Mouse (Mus musculus) adrenal gland, adult 8-10 months (tissue): Measurements from ENCODE around the gene Elmo3. TPM values are rescaled to one million over a fixed set of nuclear protein-coding genes. Genes with fewer than 3 reads are reported as not detected.
A peak's percentile ranks its signal among the peaks of the same experiment; 100 is the strongest.

Experiments used
- DNase-seq: peaks from one replicate; pipeline ENCODE4 v3.0.0; 2022
- total RNA-seq, 4 experiments: library from RNA; stranded (reverse); gene quantifications; 2 replicates each; pipeline ENCODE4 v1.2.4; 2022

The Elmo3 gene
- total RNA-seq, 4 experiments from 2014 or later: 7.0 to 14.0 (median 9.3) TPM

DNA sequence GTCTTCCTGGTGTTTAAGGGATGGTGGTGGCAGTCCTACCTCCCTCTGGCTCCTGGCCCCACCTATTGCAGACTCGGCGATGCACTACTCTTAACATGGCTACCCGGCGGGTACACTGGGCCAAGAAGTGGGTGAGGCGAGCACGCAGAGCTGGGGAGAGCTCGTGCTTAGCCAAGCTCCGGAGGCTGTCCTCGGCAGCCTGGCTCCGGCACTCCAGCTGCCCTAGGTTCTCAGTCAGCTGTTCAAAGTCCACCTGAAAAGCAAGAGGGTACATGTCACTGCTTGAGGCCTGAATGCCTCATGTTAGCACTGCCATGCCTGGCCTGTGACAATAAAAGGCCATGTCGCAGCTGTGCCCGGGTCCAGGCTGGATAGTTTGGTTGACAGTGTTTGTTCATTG lies 24.9 kb downstream of the Elmo3 start:
- no peak for DNase-seq

- DNase-seq: no peak
Observed at GRCm38 (mm10) chr8:105331469-105331868, 26.1 kb downstream of the Elmo3 start.

DNA sequence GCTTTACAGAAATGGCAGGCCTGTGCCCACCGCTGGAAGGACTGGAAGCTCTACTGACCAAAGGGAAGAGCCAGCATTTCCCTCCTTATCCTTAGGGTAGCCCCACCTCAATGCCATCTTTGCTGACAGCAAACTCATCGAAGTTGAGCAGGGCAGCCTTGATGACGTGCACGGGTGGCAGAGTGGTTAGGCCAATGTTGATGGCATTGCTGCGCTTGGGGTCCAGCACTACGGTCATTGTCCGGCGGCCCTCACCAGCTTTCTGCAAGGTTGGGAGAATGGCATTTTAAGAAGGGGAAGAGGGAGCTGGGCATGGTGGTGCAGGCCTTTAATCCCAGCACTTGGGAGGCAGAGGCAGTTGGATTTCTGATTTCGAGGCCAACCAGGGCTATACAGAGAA lies 26.5 kb downstream of the Elmo3 start:
- no peak for DNase-seq

GRCm38 (mm10) chr8:105332523-105332922 lies 27.1 kb downstream of the Elmo3 start:
- DNase-seq: no peak

GRCm38 (mm10) chr8:105336373-105337130 lies 31.2 kb downstream of the Elmo3 start:
- DNase-seq: no peak

GRCm38 (mm10) chr8:105338992-105339391 lies 33.6 kb downstream of the Elmo3 start:
- DNase-seq: no peak

- no peak for DNase-seq
Observed at GRCm38 (mm10) chr8:105339886-105340635, 34.7 kb downstream of the Elmo3 start.

DNA sequence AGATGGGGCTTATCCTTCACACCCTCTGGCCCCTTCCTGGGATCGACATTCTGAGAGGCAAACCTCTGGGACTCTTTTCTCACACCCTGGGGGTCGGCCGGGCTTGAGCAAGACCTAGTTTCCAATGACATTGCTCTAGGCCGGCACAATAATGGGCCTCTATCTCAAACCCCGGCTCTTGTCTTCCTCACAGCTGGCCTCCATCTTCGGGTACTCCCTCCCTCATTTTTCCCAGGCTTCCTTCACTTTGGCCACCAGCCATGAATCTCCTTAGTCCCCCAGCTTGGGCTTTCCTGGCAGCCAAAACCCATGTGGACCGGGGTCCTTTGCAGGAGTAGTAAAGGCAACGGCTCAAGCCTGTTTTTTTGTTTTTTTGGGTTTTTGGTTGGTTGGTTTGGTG lies 36.0 kb downstream of the Elmo3 start:
- DNase-seq: no peak

- DNase-seq: no peak
Observed at GRCm38 (mm10) chr8:105342768-105343167, 37.4 kb downstream of the Elmo3 start.

DNA sequence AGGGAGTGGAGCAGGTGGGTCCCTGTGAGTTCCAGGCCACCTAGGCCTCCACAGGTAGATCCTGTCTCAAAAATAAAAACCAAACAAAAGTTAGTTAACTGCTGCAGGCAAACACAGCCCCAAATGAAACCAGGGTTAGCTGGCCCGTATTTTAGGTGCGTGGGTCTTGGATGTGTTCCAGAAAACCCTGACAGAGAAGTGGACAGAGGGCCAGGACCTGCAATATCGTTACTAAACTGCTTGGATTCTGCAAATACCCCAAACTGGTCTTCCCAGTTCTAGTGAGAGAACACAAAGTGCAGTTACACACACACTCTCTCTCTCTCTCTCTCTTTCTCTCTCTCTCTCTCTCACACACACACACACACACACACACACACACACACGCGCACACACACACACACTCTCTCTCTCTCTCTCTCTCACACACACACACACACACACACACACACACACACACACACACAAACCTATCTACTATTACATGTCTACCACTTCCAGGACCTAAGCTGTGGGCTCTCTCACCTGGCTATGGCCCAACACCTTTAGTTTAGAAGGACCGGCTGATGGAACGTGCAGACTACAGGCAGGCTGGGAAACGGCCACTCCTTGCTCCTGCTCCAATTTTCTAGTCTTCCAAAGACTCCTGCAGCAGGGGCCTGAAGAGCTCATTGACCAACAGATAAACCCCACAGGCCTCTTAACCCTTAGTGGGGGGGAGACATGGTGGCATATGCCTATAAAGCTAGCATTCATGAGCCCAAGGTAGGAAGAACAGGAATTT lies 38.6 kb downstream of the Elmo3 start:
- no peak for DNase-seq

- DNase-seq: peak; percentile 46
Observed at GRCm38 (mm10) chr8:105345061-105345975, 39.9 kb downstream of the Elmo3 start.

- peak; percentile 48 for DNase-seq
Observed at GRCm38 (mm10) chr8:105346611-105347427, 41.4 kb downstream of the Elmo3 start.

DNA sequence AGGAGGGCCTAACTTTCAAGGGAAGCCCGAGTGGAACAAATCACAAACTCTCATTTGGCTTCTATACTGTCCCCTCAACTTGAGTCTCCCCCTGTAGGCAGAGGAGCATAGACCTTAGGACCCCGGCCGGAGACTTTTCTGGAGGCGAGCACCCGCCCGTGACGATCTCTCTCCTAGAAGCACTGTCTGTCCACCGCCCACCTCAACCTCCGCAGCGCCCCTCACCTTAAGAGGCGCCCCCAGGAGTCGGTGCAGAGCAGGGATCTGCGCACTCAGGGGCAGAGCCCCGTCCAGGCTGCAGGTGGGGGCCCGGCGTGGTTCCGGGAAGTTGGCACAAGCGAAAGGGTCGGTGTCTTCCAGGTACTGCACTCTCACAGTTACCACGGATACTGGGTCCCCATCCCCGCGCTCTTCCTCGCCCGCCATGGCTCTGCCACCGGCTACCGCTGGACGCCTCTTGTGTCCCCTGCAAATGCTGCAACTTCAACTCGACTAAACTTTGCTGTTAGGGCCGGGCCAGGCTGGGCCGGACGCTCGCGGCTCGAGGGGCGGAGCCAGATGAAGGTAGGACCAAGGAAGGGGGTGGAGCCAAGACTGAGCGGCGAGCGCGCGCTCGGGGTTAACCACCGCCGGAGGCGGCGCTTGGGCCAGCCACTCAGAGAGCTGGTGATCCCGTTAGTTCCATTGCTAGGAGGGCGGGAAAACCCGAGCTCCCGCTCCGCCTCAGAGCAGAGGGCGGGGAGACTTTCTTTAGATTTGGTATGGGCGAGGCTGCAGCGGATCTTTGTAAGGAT lies 42.2 kb downstream of the Elmo3 start, which contains the start of gene Fhod1:
Gene Fhod1 (minus strand): TSS at position 526 of the 794 bp plus-strand sequence.
- peak; percentile 94 for DNase-seq

DNA sequence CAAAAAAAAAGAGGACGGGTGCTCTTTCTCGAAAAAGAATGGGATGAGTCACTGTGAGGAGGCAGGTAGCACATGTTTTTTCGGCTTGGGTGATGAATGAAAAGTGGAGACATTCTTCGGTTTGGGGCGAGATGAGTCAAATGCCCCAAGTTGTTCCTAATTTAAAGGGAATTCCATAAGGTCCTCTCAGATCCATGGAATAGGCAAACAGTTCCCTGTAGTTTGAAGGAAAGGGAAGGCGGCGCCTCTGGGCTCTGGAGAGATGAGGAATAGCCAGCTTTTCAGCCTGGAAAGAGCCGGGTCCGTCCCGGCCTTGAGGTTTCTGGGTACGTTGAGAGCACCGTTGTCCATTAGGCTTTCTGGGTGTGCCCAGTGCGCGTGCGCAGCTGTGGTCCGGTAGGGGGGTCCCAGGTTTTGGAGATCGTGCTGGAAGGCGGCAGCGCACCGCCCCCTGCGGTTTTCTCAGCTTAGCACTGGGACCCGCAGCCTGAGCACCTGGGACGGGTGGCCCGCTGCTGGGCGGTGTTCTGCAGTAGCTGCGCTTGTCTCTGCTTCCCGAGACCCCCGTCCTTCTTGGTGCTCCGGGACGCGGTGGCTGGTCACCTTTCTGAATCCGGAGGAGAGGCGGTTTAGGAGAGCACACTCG lies 43.2 kb downstream of the Elmo3 start, which contains the start of gene Slc9a5:
Gene Slc9a5 (plus strand): TSS at position 394 of the 646 bp plus-strand sequence.
- peak; percentile 56 for DNase-seq

DNA sequence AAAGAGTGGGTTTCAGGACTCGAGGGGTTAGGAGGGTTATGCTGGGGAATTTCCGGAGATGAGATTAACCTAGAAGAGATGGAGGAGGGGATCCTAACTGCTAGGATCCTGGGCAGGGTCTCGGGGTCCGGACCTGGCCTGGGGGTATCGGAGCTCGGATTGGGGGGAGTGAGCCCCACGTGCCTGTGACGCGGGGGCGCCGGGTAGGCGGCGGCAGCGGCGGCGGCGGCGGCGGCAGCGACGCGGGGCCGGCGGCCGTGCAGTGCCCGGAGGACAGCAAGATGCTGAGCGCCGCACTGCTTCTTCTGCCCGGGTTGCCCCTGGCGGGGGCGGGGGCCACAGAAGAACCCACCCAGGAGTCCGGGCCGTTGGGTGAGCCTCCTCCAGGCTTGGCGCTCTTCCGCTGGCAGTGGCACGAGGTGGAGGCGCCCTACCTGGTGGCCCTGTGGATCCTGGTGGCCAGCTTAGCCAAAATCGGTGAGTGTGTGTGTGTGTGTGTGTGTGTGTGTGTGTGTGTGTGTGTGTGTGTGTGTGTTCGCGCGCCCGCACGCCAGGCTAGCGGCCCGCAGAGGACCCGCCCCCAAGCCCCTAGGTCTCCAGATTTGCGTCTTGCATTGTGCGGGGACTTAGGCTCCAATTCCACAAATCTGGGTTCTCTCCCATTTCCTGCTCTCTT lies 43.8 kb downstream of the Elmo3 start:
- no peak for DNase-seq

GRCm38 (mm10) chr8:105350186-105350585 lies 44.8 kb downstream of the Elmo3 start:
- DNase-seq: no peak

GRCm38 (mm10) chr8:105353583-105354135 lies 48.3 kb downstream of the Elmo3 start:
- no peak for DNase-seq

DNA sequence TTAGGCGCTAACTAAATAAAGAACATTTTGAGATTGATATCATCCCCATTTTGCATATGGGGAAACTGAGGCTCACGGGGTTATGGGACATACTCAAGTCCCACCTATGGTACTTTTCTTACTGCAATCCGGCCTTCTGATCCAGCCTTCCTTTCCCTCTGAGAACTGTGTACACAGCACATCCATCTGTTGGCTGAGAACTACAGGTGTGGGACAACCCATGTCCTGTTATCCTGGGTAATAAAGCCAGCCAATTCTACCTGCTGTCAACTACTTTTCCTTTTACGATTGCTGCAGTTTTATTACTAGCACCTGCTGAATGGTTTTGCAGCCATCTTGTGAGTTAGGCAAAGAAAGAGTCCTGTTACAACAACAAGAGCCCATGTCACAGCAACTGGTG lies 49.1 kb downstream of the Elmo3 start:
- DNase-seq: no peak
